Mouse (Mus musculus) liver, embryonic 13.5 days (tissue): ENCODE measurements around the gene Kcnd1. TPM values are rescaled to one million over a fixed set of nuclear protein-coding genes. Genes with fewer than 3 reads are reported as not detected.
A peak's percentile ranks its signal among the peaks of the same experiment; 100 is the strongest.

Experiments used
- ATAC-seq: fragments of 200-750 bp; cut with Nextera tagmentation; 2 replicates; pipeline ENCODE4 v1.8.0; 2017; ENCODE audit warnings: low read depth, mild to moderate bottlenecking, moderate number of reproducible peaks, moderate library complexity
- DNase-seq: peaks from one replicate; pipeline ENCODE4 v3.0.0; 2022
- H3K27ac ChIP-seq: fragments of 300-500 bp; sonication (generic); 2 replicates; pipeline ENCODE4 v1.5.1; 2015; ENCODE audit warnings: moderate library complexity, mild to moderate bottlenecking, inconsistent platforms
- H3K27me3 ChIP-seq: fragments of 300-500 bp; sonication (generic); 2 replicates; pipeline ENCODE4 v1.6.1; 2015; ENCODE audit warnings: mild to moderate bottlenecking, inconsistent platforms
- H3K36me3 ChIP-seq: fragments of 300-500 bp; sonication (generic); 2 replicates; pipeline ENCODE4 v1.6.1; 2015; ENCODE audit warnings: mild to moderate bottlenecking, inconsistent platforms
- H3K4me1 ChIP-seq: fragments of 300-500 bp; sonication (generic); replicated peaks from 2 replicates; pipeline ENCODE4 v1.6.1; 2015; ENCODE audit warnings: inconsistent platforms
- H3K4me2 ChIP-seq: fragments of 300-500 bp; sonication (generic); 2 replicates; pipeline ENCODE4 v1.6.1; 2015; ENCODE audit warnings: inconsistent platforms, mild to moderate bottlenecking, moderate library complexity
- H3K4me3 ChIP-seq: fragments of 300-500 bp; sonication (generic); replicated peaks from 2 replicates; pipeline ENCODE4 v1.5.1; 2015; ENCODE audit warnings: mild to moderate bottlenecking, inconsistent platforms
- H3K9ac ChIP-seq: fragments of 300-500 bp; sonication (generic); 2 replicates; pipeline ENCODE4 v1.6.1; 2015; ENCODE audit warnings: mild to moderate bottlenecking, inconsistent platforms
- H3K9me3 ChIP-seq: fragments of 300-500 bp; sonication (generic); replicated peaks from 2 replicates; pipeline ENCODE4 v1.6.1; 2016; ENCODE audit warnings: inconsistent platforms
- WGBS: fragments of 180-500 bp; shearing (Covaris S2); methylation state at CpG from one replicate; pipeline ENCODE4 v1.1.7; 2015; ENCODE audit not compliant: insufficient replicate concordance; 5-methylcytosine and 5-hydroxymethylcytosine counted together
- polyA plus RNA-seq: library from polyadenylated mRNA; unstranded; fragments of >200 nt; fragmentation: Nextera tagmentation; extraction: Ambion mirVana; gene quantifications from 2 replicates; pipeline ENCODE4 v1.2.1, GENCODE M21; 2015

Kcnd1 gene
- polyA plus RNA-seq, 1 experiment from 2014 or later = 0.13 TPM

DNA sequence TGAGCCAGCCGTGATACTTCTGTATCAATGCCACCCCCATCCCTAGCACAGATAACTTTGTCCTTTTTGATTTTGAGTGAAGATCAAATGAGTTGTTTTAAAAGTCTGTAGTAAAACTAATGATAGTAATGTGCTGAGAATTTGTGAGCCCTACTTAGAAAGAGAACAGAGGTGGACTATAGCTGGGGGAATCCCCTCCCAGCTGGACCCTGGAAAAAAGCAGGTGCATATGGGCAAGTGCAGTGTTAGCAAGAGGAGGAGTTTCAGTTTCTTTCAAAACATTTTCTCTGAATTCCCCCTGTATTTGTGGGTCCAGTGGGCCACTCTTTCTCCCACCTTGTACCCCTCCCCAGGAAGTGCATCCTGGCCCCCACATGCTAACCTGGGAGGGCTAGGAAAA is 41.1 kb downstream of the Kcnd1 start:
- 83% methylated on average over 1 of the region's 1 CpGs for WGBS
- ATAC-seq = no peak
- H3K36me3 ChIP-seq = peaks cover 34% of the 10 kb centered on the region

DNA sequence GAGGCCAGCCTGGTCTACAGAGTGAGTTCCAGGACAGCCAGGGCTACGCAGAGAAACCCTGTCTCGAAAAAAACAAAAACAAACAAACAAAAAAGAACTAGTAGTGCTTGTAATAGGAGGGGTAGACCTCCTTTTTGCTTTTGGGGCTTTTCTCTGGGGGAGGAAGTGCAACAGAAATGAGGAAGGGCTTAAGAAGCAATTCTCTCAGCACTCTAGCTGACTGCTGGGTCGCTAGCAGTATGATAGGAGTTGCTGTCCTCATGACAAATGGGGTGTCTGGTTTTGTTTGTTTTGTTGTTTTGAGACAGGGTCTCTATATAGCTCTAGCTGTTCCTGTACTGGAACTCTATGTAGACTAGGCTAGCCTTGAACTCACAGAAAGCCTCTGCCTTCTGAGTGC is 42.5 kb downstream of the Kcnd1 start:
- Histone ChIP-seq H3K4me1 (peaks cover 36% of the 10 kb centered on the region), H3K4me2 (no peak overlapping the region), H3K36me3 (peaks cover 31% of the 10 kb centered on the region), H3K4me3 (no peak overlapping the region), H3K27ac (no peak overlapping the region), H3K9ac (no peak overlapping the region), H3K27me3 (no peaks in the 10 kb centered on the region), H3K9me3 (no peaks in the 10 kb centered on the region)
- WGBS = 56% methylated on average over 3 of the region's 3 CpGs
- DNase-seq (no peak), ATAC-seq (no peak)

More for the DNA sequence above, 41.1 kb downstream of the Kcnd1 start:
- H3K9me3 ChIP-seq = no peaks in the 10 kb centered on the region
- H3K9ac ChIP-seq = no peak overlapping the region
- no peaks in the 10 kb centered on the region for H3K27me3 ChIP-seq
- DNase-seq = no peak
- H3K4me3 ChIP-seq = no peak overlapping the region
- peaks cover 44% of the 10 kb centered on the region for H3K4me1 ChIP-seq
- H3K4me2 ChIP-seq = no peak overlapping the region
- no peak overlapping the region for H3K27ac ChIP-seq

DNA sequence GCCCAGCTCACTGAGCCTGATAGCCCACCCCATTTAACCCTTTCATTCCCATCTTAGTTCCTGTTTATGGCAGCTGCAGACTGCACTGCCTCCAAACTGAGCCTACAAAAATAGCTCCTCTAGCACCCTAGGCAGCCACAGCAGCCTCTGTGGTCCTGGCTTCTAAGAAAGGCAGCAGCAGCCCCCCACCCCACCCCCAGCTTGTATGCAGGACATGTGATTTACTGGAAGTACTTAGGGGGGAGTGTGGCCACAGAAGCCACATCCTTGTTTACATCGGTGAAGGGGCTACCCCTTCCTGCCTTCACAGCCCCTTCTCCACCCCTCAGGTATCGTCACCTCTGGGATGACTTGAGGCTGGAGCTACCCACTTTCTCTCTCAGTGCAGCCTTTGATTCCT is 43.3 kb downstream of the Kcnd1 start:
- Histone ChIP-seq H3K4me3 (no peak overlapping the region), H3K9me3 (no peaks in the 10 kb centered on the region), H3K4me2 (no peak overlapping the region), H3K27me3 (no peaks in the 10 kb centered on the region), H3K27ac (no peak overlapping the region), H3K4me1 (peaks cover 28% of the 10 kb centered on the region), H3K9ac (no peak overlapping the region), H3K36me3 (peaks cover 33% of the 10 kb centered on the region)
- DNase-seq (no peak), ATAC-seq (no peak)
- WGBS = 39% methylated on average over 2 of the region's 2 CpGs

DNA sequence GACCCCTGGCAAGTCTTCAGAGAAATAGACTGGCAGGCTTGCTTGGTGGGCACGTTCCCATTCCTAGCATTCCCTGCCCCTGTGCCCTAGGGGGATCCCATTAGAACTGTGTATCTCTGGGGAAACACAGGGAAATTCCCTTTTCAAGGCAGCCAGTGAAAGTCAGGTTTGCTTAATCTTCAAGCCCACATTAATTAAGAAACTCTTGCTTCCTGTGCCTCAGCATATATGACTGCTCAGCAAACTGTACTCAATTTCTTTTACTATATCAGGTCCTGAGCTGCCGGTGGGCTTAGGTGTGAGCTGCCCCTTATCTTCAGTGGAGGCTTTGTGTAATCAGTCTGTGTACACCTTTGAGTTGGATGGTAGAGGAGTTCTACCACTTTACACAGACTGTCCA is 43.7 kb downstream of the Kcnd1 start:
- Histone ChIP-seq H3K4me1 (peaks cover 23% of the 10 kb centered on the region), H3K4me3 (no peak overlapping the region), H3K9me3 (no peaks in the 10 kb centered on the region), H3K9ac (no peak overlapping the region), H3K27ac (no peak overlapping the region), H3K36me3 (peaks cover 35% of the 10 kb centered on the region), H3K4me2 (no peak overlapping the region), H3K27me3 (no peaks in the 10 kb centered on the region)
- WGBS = 48% methylated on average over 2 of the region's 2 CpGs
- DNase-seq (no peak), ATAC-seq (no peak)

DNA sequence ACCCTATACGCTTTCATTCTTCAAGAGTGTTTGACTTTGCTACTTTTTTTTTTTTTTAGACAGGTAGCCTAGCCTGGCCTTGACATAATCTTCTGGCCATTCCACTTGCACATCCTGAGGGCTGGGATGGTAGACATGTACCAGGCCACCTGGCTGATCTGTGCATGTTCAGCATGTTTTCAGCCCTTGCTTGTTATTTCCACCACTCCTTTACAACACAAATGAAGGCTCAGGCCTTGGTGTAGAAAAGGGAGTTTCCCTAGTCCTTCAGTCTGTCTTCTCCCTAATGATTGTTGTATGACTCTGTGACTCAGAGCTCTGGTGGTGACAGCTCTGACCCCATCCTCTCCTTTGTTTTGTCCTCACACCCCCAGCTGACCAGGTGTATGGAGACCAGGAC is 45.1 kb downstream of the Kcnd1 start:
- H3K9me3 ChIP-seq = no peaks in the 10 kb centered on the region
- DNase-seq (no peak), ATAC-seq (no peak)
- no peak overlapping the region for H3K4me3 ChIP-seq
- peaks cover 13% of the 10 kb centered on the region for H3K4me1 ChIP-seq
- 75% methylated on average over 1 of the region's 1 CpGs for WGBS
- peaks cover 44% of the 10 kb centered on the region for H3K36me3 ChIP-seq
- H3K27ac ChIP-seq = no peak overlapping the region
- H3K27me3 ChIP-seq = no peaks in the 10 kb centered on the region
- H3K4me2 ChIP-seq = no peak overlapping the region
- no peak overlapping the region for H3K9ac ChIP-seq

DNA sequence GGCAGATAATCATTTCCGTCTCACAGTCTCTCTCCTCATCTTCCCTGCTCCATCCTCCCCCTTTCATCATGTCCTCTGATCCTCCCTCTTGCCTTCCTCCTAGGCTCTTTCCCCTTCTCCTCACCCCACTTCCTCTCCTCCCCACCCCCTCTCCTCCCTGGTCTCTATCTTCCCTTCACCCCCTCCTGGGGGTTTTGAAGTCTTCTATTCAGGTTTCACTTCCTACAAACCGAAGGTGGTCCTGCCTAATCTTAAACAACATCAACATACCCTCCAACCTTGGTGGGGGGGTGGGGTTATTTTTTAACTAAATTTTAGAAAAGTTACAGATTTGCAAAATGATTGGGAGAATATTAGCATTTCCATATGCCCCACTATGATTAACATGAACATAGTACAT is 46.4 kb downstream of the Kcnd1 start:
- H3K9me3 ChIP-seq = no peaks in the 10 kb centered on the region
- ATAC-seq (no peak), DNase-seq (no peak)
- H3K36me3 ChIP-seq = peaks cover 55% of the 10 kb centered on the region
- no peak overlapping the region for H3K27ac ChIP-seq
- 41% methylated on average over 2 of the region's 2 CpGs for WGBS
- H3K27me3 ChIP-seq = no peaks in the 10 kb centered on the region
- H3K4me1 ChIP-seq = peaks cover 13% of the 10 kb centered on the region
- no peak overlapping the region for H3K4me2 ChIP-seq
- no peak overlapping the region for H3K9ac ChIP-seq
- no peak overlapping the region for H3K4me3 ChIP-seq

DNA sequence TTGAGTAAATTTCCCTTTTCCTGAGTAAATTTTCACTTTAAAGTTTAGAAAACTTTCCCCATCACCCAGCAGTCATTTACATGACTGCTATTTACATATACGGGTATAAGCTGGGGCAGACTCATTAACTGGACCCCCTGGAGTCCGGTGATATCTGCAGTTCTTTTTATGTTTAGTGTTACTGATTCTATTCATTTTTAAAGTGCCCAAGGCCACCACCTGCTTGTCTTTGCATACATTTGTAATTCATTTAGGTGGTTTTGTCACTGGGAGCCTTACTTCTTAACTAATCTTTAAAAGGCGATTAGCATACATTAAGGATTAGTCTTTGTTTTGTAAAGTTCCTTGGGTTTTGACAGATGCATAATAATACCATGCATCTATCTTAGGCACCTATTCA is 47.7 kb downstream of the Kcnd1 start:
- no peaks in the 10 kb centered on the region for H3K9me3 ChIP-seq
- H3K27me3 ChIP-seq = no peaks in the 10 kb centered on the region
- ATAC-seq (no peak), DNase-seq (no peak)
- H3K4me1 ChIP-seq = peaks cover 11% of the 10 kb centered on the region
- no peak overlapping the region for H3K9ac ChIP-seq
- H3K27ac ChIP-seq = no peak overlapping the region
- H3K36me3 ChIP-seq = peaks cover 68% of the 10 kb centered on the region
- WGBS = 59% methylated on average over 3 of the region's 3 CpGs
- no peak overlapping the region for H3K4me2 ChIP-seq
- H3K4me3 ChIP-seq = no peak overlapping the region

DNA sequence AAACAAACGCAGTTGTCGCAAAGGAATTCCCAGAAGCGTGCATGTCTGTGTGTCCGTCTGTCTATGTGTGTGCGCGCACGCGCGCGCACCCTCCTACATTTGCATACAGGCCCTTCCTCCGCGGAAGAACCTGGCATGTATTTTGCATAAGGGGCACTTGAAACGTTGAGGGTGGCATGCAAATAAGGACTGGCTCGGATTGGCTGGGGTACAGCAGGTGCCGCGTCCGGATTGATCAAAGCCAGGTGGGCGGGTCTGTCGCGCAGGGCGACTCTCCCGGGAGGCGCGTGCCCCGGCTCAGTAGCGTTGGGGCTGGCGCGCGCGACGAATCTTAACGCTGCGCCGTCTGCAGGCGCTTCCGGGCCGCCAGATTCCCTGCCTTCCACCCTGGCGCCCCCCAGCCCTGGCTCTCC is 55.9 kb downstream of the Kcnd1 start, which contains the start of gene Pim2:
Gene Pim2 (plus strand): TSS at position 256 of the 413 bp plus-strand sequence.
- H3K4me2 ChIP-seq = peak within 1 kb of the TSS; percentile 90
- peak within 1 kb of the TSS; percentile 68 for H3K9ac ChIP-seq
- H3K4me1 ChIP-seq = peaks cover 24% of the 10 kb centered on the region
- no peaks in the 10 kb centered on the region for H3K27me3 ChIP-seq
- peak within 1 kb of the TSS; percentile 59 for H3K4me3 ChIP-seq
- ATAC-seq (peak; percentile 95), DNase-seq (peak; percentile 79)
- no peak within 1 kb of the TSS; the same call in 1 of the 2 replicates for H3K27ac ChIP-seq
- peaks cover 32% of the 10 kb centered on the region for H3K36me3 ChIP-seq
- WGBS = 15% methylated on average over 38 of the region's 38 CpGs
- no peaks in the 10 kb centered on the region for H3K9me3 ChIP-seq

DNA sequence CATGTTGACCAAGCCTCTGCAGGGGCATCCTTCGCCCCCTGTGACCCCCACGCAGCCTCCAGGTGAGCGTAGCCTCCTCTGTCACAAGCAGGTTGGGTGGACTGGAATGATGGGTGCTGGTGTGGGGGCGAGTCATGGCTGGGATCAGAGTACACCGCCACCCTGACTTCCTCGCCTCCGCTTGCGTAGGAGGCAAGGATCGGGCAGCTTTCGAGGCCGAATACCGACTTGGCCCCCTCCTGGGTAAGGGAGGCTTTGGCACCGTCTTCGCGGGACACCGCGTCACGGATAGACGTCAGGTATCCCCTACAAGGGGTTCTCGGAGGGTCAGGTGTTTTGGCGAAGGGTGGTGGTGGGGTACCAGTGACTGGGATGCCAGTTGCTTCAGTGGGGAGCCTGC is 56.4 kb downstream of the Kcnd1 start:
- ATAC-seq = peak; percentile 18
- no peaks in the 10 kb centered on the region for H3K9me3 ChIP-seq
- peak overlapping the region; percentile 59 for H3K4me3 ChIP-seq
- no peak overlapping the region for H3K27ac ChIP-seq
- peaks cover 27% of the 10 kb centered on the region for H3K36me3 ChIP-seq
- H3K27me3 ChIP-seq = no peaks in the 10 kb centered on the region
- H3K9ac ChIP-seq = peak overlapping the region; percentile 68
- H3K4me2 ChIP-seq = peak overlapping the region; percentile 90
- no peak for DNase-seq
- peaks cover 24% of the 10 kb centered on the region for H3K4me1 ChIP-seq
- WGBS = 9% methylated on average over 21 of the region's 21 CpGs

DNA sequence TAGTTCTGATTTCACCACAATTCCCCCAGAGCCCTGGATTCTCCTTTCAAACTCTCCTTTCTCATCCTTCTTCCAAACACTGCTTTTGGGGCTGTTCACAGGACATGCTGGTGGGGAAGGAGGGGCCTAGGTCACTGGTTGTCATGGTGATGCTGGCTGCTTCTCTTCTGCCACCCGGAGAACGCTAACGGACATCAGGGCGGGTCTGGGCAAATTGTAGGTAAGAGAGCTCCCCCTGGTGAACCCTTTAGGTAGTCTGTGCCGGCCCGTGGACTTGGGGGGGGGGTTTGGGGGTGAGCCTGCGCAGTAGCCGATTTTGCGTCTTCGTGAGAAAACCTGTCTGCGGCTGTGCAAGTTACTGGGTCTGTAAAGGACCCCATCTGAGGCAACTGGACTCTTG is 57.7 kb downstream of the Kcnd1 start:
- WGBS = 7% methylated on average over 11 of the region's 11 CpGs
- peak; percentile 45 for DNase-seq
- Histone ChIP-seq H3K4me1 (peaks cover 25% of the 10 kb centered on the region), H3K4me3 (0 out of 2 replicates have a peak overlapping the region, but pooled peaks have one; percentile 16), H3K9ac (no peak overlapping the region), H3K9me3 (no peaks in the 10 kb centered on the region), H3K36me3 (peaks cover 14% of the 10 kb centered on the region), H3K27ac (no peak overlapping the region), H3K27me3 (no peaks in the 10 kb centered on the region), H3K4me2 (peak overlapping the region; percentile 90)
- no peak for ATAC-seq

DNA sequence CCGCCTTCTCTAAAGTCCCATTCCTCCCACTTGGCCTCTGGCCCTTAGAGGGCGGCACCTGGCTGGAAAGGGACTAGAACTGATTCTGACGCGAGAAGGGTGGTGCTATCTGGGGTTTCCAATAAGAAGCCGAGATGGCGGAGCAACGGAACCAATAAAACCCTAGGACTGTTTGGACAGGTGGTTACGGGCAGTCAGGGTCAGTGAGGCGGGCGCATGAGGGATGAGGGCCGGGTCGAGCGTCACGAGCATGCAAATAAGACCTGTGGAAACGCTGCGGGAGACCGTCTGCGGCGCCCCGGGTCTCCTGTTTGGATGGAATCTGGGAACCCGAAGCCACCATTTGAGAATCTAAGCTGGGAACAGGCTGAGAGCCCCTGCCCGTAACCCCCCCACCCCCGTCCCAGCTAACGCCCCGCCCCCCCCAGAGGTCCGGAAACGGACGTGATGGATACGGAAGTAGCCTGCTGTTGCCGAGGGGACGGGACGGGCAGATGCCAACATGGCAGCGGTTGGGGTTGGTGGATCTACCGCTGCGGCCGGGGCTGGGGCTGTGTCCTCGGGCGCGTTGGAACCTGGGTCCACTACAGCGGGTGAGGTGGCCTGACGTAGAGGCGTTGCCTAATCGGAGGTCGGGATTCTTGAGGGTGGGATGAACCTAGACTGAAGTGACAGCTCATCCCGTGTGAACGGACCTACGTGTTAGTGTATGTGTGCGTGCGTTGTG is 61.9 kb downstream of the Kcnd1 start, which contains the start of gene Slc35a2:
Gene Slc35a2 (plus strand): TSS at position 188 of the 727 bp plus-strand sequence.
- H3K27me3 ChIP-seq = no peaks in the 10 kb centered on the region
- H3K4me3 ChIP-seq = peak within 1 kb of the TSS; percentile 72
- 7% methylated on average over 47 of the region's 49 CpGs for WGBS
- peak within 1 kb of the TSS; percentile 66 for H3K9ac ChIP-seq
- DNase-seq = peak; percentile 77
- H3K4me1 ChIP-seq = peaks cover 19% of the 10 kb centered on the region
- no peaks in the 10 kb centered on the region for H3K36me3 ChIP-seq
- H3K27ac ChIP-seq = peak within 1 kb of the TSS; percentile 63
- H3K4me2 ChIP-seq = peak within 1 kb of the TSS; percentile 75
- no peaks in the 10 kb centered on the region for H3K9me3 ChIP-seq
- peak; percentile 95 for ATAC-seq
